Mouse (Mus musculus) layer of hippocampus, adult 2 months (tissue): ENCODE results near the gene Tshb. TPM values are rescaled to one million over a fixed set of nuclear protein-coding genes. Genes with fewer than 3 reads are reported as not detected.

ENCODE experiments used
- DNase-seq, 2 experiments: peaks; one replicate each; pipeline ENCODE4 v3.0.0; 2022; ENCODE audit warnings: low spot score in 2 of 2
- H3K27ac ChIP-seq: fragments of 200-600 bp; 2 replicates; pipeline ENCODE4 v1.8.1; 2022
- H3K4me3 ChIP-seq: fragments of 200-600 bp; 2 replicates; pipeline ENCODE4 v1.8.1; 2022; ENCODE audit warnings: mild to moderate bottlenecking
- CTCF ChIP-seq: fragments of 200-600 bp; conservative IDR thresholded peaks from 2 replicates; pipeline ENCODE4 v1.8.1; 2022; ENCODE audit warnings: antibody characterized with exemption, mild to moderate bottlenecking, moderate library complexity
- total RNA-seq, 2 experiments: library from RNA; stranded (reverse); gene quantifications; 2 replicates each; pipeline ENCODE4 v1.2.3; 2021

The Tshb gene
- total RNA-seq, 2 experiments from 2014 or later, result not detected

DNA sequence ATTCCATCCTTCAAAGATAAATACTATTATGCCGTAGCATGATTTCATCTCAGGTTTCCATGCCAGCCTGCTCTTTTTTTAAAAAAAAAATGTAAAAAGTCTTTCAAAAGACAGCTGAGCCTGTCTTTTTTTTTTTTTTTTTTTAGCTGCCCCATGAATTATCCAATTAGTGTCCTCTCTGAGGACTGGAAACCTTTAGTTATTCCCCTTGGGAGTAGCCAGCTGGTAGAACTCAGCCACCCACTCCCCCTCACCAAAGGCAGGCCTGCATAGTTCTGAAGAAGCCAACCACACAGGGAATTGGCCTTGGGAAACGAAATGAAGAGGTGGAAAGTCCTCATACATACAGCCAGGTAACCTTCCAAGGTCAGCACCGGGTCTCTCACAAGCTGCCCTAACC is 34.5 kb downstream of the Tshb start:
- peak overlapping the region; percentile 28; the same call in 1 of the 2 replicates for H3K27ac ChIP-seq
- no peak for DNase-seq
- no peak overlapping the region for H3K4me3 ChIP-seq
- TF ChIP-seq CTCF, result no peak

DNA sequence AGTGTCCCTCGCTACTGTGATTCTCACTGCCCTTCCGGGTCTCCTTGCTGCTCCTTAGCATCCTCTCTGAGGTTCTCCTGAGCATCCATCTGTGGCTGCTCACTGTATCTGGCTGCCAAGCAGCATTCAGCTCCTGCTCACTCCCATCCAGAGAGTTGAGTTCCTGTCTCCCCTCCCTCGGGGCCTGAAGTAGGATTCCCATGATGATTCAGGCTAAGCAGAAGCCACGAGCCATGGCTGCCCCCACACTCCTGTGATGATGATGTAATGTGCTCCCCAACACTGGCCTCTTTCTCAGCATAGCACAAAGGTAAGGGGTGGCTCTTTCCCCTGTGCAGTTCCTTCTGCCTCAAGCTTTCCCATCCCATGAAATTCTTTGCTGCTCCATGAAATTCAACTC is 36.3 kb downstream of the Tshb start:
- TF ChIP-seq CTCF, result no peak
- DNase-seq, result no peak
- no peak overlapping the region for H3K4me3 ChIP-seq
- 0 out of 2 replicates have a peak overlapping the region, but pooled peaks have one; percentile 25 for H3K27ac ChIP-seq

DNA sequence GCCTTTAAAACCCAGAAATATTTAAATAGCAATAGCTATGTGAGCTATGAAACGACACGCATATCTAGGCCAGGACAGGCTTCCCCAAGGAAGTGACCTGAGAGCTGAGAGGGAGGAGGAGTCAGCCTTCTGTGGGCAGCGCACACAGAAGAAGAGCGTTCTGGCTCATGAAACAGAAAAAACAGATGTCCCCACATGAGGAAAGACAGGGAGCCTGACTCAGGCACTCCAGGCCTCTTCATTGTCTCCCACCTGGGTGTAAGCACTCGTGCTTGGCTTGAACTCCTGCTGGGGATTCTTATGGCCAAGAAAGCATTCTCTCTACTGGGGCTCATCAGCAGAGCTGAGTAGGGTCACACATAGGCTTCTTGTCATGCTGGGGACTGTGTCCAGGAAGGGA is 37.9 kb downstream of the Tshb start:
- Histone ChIP-seq H3K27ac (peak overlapping the region; percentile 40), H3K4me3 (no peak overlapping the region)
- no peak for DNase-seq
- TF ChIP-seq CTCF, result no peak

DNA sequence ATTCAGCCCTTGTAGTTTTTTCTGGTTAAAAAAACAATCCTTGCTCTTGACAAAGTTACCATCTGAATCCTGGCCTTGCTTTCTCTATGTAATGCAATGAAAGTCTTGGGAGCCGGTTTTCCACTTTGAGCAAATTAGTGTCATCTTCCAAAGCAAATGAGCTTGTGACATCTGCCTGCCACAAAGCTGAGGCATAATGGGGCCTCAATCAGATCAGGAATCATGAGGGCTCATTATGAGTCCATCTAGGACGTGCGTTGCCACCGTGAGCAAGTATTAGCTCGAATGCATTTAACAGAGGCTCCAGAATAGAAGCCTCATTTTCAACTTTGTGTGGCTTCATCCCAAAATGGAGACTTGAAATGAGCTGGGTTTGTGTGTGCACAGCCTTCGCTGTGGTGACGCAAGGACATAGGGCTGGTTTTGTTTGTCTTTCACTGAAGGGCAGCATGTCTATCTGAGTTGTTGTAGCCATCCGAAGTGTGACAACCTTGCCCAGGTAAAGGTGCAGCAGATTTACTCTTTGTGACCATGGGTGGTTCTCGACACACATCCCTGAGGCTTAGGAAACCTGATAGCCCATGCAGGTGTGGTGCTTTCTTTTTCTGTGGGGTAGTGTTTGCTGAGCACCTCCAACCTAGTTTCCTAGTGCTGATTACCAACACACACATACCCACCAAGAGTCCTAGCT is 38.6 kb downstream of the Tshb start:
- DNase-seq, result no peak
- no peak overlapping the region for H3K4me3 ChIP-seq
- no peak for TF ChIP-seq CTCF
- H3K27ac ChIP-seq, result peak overlapping the region; percentile 40

DNA sequence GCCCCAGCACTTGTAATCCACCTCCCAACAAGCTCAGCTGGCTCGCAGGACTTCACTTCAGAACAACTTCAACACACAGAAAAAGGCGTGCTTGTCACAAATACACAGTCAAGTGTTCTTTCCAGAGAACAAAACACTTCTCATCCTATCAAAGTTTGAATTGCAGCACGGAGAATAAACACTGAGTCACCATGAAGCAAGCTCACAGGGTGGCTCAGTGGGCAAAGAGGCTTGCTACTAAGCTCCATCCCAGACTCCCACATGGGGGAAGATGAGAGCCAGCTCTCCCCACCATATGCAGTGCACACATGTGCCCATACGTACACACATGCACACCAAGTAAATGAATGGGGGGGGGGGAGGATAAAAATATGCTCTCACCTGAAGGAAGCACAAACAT is 39.3 kb downstream of the Tshb start:
- H3K27ac ChIP-seq, result peak overlapping the region; percentile 40
- no peak for TF ChIP-seq CTCF
- DNase-seq, result no peak
- no peak overlapping the region for H3K4me3 ChIP-seq

DNA sequence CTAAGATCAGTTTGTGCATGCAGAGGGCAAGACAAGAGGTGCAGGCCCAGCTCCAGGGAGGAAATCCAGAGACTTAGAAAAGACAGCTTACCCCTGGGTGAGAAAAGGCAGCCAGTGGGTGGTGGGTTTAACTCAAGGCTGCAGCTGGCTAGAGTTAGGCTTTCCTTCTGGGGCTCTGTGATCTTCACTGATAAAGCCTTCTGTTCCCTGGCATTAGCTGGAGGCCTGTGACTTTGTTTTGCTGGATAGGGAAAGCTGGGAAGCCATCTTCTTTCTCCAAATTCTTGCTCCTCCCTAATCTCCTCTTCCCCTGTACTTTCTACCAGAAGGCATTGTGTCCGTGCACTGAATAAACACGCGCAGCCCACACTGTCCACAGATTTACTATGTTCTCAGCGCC is 39.8 kb downstream of the Tshb start:
- no peak for DNase-seq
- H3K4me3 ChIP-seq, result no peak overlapping the region
- H3K27ac ChIP-seq, result peak overlapping the region; percentile 63; the same call in 1 of the 2 replicates
- TF ChIP-seq CTCF, result no peak

DNA sequence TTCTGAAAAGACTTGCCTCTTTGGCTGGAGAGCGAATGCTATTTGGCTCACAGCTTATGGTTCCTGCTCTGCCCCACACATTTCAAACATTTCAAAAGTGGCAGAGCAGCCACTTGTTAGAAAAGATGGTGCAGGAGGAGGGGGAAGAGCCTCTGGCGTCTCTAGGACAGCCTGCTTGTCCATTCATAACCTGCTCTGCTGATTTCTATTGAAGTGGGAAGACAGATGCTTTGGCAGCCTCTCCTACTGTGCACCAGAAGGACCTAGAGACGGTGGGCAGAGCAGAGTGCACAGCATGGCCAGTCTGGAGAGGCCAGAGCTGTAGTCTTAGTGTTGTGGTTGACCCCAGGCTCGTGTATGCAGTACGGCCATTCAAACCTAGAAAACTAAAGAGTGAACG is 43.6 kb downstream of the Tshb start:
- no peak for DNase-seq
- peak overlapping the region; percentile 2; the same call in 1 of the 2 replicates for H3K4me3 ChIP-seq
- no peak for TF ChIP-seq CTCF
- peak overlapping the region; percentile 46 for H3K27ac ChIP-seq

DNA sequence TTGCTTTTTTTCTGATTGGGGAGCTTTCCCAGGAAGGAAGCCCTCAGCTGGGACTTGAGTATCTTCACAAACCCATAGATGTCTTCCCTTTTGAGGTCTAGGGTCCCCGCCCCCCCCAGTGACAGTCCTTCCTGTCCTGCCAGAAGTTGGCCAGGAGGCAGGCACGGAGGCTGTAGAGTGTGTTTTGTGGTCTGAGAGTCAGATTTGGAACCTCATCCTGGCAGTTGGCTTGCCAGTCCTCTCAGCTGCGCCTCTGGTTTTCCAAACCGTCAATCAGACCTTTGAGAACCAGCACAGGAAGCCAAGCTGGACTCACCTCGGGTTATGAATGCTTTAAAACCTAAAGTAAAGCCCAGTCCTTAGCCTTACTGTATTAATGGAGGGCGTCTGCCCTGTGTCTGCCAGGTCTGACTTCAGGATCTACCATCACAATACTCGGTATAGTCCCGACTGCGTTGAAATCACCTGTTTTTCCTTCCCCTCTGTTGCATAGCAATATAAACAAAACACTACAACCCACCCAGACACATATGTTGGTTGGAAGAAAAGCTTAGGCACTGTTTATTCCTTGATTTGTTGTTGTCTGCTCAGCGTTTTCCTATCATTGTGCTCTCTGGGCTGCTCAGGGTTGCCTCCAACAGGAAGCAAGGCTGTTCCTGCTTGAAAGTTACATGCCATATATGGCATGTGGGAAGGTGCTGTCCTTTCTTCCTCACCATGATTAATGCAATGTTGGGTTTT is 44.2 kb downstream of the Tshb start:
- no peak for DNase-seq
- TF ChIP-seq CTCF, result no peak
- peak overlapping the region; percentile 6; the same call in 1 of the 2 replicates for H3K4me3 ChIP-seq
- peak overlapping the region; percentile 83 for H3K27ac ChIP-seq

DNA sequence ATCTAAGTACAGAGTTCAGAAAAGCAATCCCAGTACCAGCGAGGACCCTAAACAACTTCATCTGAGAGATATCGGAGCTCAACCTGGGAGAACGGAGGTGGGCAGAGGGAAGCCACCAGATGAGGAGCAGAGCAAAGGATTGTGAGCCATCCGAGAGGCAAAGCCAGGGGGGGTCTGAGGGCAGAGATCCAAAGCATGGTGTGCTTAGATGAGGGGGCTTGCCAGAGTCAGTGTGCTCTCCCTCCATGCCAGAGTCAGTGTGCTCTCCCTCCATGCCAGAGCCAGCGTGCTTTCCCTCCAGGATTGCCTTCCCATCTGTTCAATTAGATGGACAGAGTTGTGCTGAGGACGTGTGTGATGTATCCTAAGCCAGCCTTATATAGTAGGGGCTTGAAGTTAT is 45.4 kb downstream of the Tshb start:
- DNase-seq, result no peak
- TF ChIP-seq CTCF, result no peak
- peak overlapping the region; percentile 18; the same call in 1 of the 2 replicates for H3K4me3 ChIP-seq
- peak overlapping the region; percentile 83 for H3K27ac ChIP-seq

DNA sequence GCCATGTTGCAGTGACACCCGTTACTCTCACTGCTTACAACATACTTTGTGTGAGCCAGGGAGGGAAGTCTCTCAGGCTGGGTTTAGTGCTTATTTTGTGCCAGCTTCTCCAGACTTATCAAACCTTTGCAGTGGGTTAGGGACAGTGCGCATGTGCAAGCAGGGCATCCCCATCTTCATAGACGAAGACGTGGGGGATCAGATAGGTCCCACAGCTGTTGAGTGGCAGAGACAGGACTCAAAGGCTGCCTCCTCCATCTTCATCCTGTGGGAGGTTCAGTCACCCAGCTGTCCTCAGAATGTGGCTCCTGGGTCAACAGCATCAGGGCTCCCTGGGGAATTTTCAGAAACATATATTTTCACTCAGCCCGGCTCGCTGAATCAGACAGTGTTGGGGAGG is 46.1 kb downstream of the Tshb start:
- TF ChIP-seq CTCF, result no peak
- Histone ChIP-seq H3K27ac (peak overlapping the region; percentile 83), H3K4me3 (peak overlapping the region; percentile 72)
- DNase-seq, result no peak

DNA sequence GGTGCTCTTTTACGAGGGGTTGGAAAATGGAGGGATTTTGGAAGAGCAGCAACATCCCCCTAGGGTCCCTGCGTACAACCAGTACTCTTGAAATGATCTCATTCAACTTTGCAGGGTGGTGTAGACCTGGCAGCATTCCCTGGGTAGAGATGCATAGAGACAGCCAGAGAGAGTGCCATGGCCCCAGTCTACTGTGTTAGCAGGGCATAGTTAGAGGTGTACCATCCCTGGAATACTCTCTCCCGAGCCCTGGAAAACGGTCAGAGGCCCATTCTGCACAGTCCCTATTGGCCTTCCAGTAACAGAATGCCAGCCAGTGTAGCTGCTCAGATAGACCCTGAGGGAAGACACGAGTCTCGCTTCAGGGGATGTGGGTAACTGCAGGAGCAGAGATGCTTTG is 46.9 kb downstream of the Tshb start:
- Histone ChIP-seq H3K27ac (peak overlapping the region; percentile 83), H3K4me3 (peak overlapping the region; percentile 72)
- DNase-seq, result no peak
- TF ChIP-seq CTCF, result no peak

DNA sequence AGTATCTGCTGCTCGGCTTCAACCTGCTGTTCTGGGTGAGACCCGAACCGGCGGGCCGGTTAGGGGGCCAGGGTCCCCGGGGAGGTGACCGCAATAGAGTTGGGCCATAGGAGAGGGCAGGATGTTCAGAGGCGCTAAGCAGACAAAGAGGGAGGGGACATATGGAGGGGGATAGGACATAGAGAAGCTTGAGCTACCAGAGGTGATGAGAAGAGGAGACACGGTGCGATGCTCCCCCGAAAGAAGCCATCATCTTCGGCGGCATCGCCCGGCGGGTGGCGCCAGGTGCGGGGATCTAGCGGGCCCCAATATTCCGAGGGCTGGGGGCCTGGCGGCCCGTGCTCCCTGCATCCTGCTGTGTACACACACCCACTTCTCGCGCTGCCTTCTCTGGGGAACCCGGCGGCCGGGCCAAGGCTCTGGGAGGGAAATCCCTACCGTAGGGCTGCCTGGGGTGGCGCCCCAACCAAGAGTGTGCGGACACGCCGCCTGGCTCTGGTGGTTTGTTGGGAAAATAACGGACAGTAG is 47.4 kb downstream of the Tshb start:
- H3K4me3 ChIP-seq, result peak overlapping the region; percentile 72
- no peak for DNase-seq
- peak overlapping the region; percentile 83 for H3K27ac ChIP-seq
- peak; percentile 32 for TF ChIP-seq CTCF

DNA sequence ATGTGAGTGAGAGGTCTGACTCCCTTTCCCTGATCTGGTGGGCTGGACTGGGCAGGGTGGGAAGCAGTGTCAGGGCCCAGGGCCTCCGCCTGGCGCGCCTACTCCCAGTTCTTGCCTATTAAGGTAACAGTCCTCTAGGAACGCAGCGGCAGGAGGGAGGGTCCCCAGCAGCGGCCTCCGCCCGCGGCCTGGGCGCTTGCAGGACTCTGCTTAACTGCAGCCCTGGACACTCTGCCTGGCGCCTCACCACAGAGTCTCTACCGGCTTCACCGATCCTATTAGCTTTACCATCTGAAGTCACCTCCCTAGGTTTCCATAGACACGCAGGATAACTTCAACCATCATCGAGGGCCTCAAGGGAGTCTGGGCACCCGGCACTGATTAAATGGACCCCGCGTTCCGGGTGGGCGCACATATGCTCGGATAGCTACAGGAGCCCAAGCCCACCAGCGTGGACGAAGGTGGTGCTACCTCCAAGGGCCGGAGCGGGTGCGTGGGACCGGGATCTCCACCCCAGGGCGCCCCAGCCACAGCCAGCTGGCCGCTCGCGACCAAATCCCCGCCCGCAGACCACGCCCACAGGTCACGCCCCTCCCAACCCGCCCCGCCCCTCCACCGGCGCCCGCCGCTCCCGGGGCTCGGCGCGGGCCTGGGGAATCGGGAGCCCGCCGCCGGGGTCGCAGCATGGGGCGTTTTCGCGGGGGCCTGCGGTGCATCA is 48.0 kb downstream of the Tshb start, which contains the start of gene Tspan2:
Gene Tspan2, plus strand, starts transcription at position 217 of the 718 bp plus-strand sequence.
- peak within 1 kb of the TSS; percentile 83 for H3K27ac ChIP-seq
- H3K4me3 ChIP-seq, result peak within 1 kb of the TSS; percentile 72
- DNase-seq, result no peak
- no peak for TF ChIP-seq CTCF
